ENCODE assay signal across 8 mouse cellular contexts in the genomic region with DNA sequence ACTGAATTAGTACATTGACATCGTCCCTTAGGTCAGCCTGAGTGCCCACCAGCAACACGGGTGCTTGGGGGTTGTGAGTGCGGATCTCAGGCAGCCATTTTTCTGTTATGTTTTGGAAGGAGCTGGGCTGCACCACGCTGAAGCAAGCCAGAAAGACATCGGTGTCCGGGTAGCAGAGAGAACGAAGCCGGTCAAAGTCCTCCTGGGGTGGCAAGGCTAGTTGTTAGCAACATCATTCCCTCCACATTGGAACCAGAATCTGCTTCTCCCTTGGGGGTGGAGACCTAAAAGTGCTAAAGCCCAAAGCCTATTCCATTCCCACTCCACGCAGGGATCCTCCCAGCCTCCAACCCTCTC. TPM values are rescaled to one million over a fixed set of nuclear protein-coding genes. Genes with fewer than 3 reads are reported as not detected.
DNase-seq lines count a peak whose midpoint lies in the region; ATAC-seq and TF ChIP-seq lines count a peak whose summit lies in the region.

No protein-coding gene starts in this region.

- TF ChIP-seq POLR2A in heart, adult 2 months (IDR thresholded peaks at IDR 0.05; ENCODE audit: insufficient read depth, low read depth, low read length): no peak
- no peak for TF ChIP-seq POLR2A in cortical plate, adult 2 months (IDR thresholded peaks at IDR 0.05; ENCODE audit: extremely low read depth, insufficient read depth, low read length)

- H3K27me3 ChIP-seq in heart, embryonic 13.5 days (replicated peaks): peaks cover 43% of the 10 kb centered on the region
- peaks cover 2% of the 10 kb centered on the region for H3K27me3 ChIP-seq in heart, adult 2 months (ENCODE audit: control insufficient read depth, insufficient read depth, low read length)
- no peaks in the 10 kb centered on the region for H3K27me3 ChIP-seq in hindbrain, postnatal 0 days (ENCODE audit: insufficient read depth, low read length)
- peaks cover 2% of the 10 kb centered on the region for H3K27me3 ChIP-seq in midbrain, embryonic 11.5 days (ENCODE audit: control insufficient read depth, insufficient read depth, low read length)

- no peak for TF ChIP-seq CTCF in heart, adult 2 months (IDR thresholded peaks at IDR 0.05)
- TF ChIP-seq CTCF in cortical plate, adult 2 months (IDR thresholded peaks at IDR 0.05; ENCODE audit: extremely low read depth, insufficient read depth, low read length): no peak
- TF ChIP-seq CTCF in hindbrain, postnatal 0 days (IDR thresholded peaks at IDR 0.05; ENCODE audit: low read depth): no peak

- no peaks in the 10 kb centered on the region for H3K79me2 ChIP-seq in heart, adult 2 months (replicated peaks; ENCODE audit: control insufficient read depth, insufficient read depth, low read length)

- DNase-seq in heart, adult 2 months: no peak
- no peak for DNase-seq in hindbrain, postnatal 0 days (ENCODE audit: low spot score)
- DNase-seq in midbrain, embryonic 11.5 days (ENCODE audit: low spot score, missing footprints): no peak
- DNase-seq in right cerebral cortex, postnatal 36 days (ENCODE audit: low spot score in 2 of 2): no peak
- DNase-seq in left cerebral cortex, postnatal 36 days (ENCODE audit: low spot score in 2 of 2): no peak
- DNase-seq in thymus, postnatal 25 days: no peak

- no peak for ATAC-seq in heart, embryonic 13.5 days (ENCODE audit: extremely low read depth, insufficient number of reproducible peaks, low FRiP score, low TSS enrichment)
- ATAC-seq in hindbrain, postnatal 0 days: no peak
- no peak for ATAC-seq in midbrain, embryonic 11.5 days (ENCODE audit: low FRiP score)

- no peak overlapping the region for H3K27ac ChIP-seq in heart, embryonic 13.5 days (replicated peaks)
- no peak overlapping the region for H3K27ac ChIP-seq in heart, adult 2 months
- no peak overlapping the region for H3K27ac ChIP-seq in cortical plate, adult 2 months (ENCODE audit: insufficient read depth, low read length)
- H3K27ac ChIP-seq in hindbrain, postnatal 0 days: peak overlapping the region; percentile 67
- no peak overlapping the region for H3K27ac ChIP-seq in midbrain, embryonic 11.5 days (ENCODE audit: low read depth, low read length)

- peak overlapping the region; percentile 63 for H3K4me3 ChIP-seq in heart, embryonic 13.5 days
- no peak overlapping the region for H3K4me3 ChIP-seq in heart, adult 2 months
- H3K4me3 ChIP-seq in cortical plate, adult 2 months (ENCODE audit: insufficient read depth, low read length): peak overlapping the region; percentile 33
- H3K4me3 ChIP-seq in hindbrain, postnatal 0 days (ENCODE audit: low read length): peak overlapping the region; percentile 45
- H3K4me3 ChIP-seq in midbrain, embryonic 11.5 days (ENCODE audit: low read depth, low read length): peak overlapping the region; percentile 61

- TF ChIP-seq EP300 in heart, adult 2 months (IDR thresholded peaks at IDR 0.05; ENCODE audit: insufficient read depth, low read depth, low read length): no peak

- H3K36me3 ChIP-seq in heart, embryonic 13.5 days: no peaks in the 10 kb centered on the region
- H3K36me3 ChIP-seq in heart, adult 2 months (ENCODE audit: control insufficient read depth, insufficient read depth, low read length): no peaks in the 10 kb centered on the region
- H3K36me3 ChIP-seq in hindbrain, postnatal 0 days (ENCODE audit: insufficient read depth, low read length): no peaks in the 10 kb centered on the region
- H3K36me3 ChIP-seq in midbrain, embryonic 11.5 days (ENCODE audit: control insufficient read depth, insufficient read depth, low read length): no peaks in the 10 kb centered on the region

- 0 out of 2 replicates have a peak overlapping the region, but pooled peaks have one; percentile 75 for H3K9ac ChIP-seq in heart, embryonic 13.5 days
- H3K9ac ChIP-seq in heart, adult 2 months (ENCODE audit: low read depth, low read length): no peak overlapping the region
- peak overlapping the region; percentile 59; the same call in 1 of the 2 replicates for H3K9ac ChIP-seq in hindbrain, postnatal 0 days (replicated peaks; ENCODE audit: low read length)
- peak overlapping the region; percentile 68 for H3K9ac ChIP-seq in midbrain, embryonic 11.5 days (ENCODE audit: low read length)

- peak overlapping the region; percentile 99 for H3K4me2 ChIP-seq in heart, embryonic 13.5 days
- peak overlapping the region; percentile 65 for H3K4me2 ChIP-seq in hindbrain, postnatal 0 days (ENCODE audit: low read depth, low read length)
- peak overlapping the region; percentile 99 for H3K4me2 ChIP-seq in midbrain, embryonic 11.5 days

- WGBS in heart, embryonic 13.5 days: 47% methylated on average over 9 of the region's 9 CpGs
- WGBS in heart, adult 2 months: 73% methylated on average over 9 of the region's 9 CpGs
- 46% methylated on average over 9 of the region's 9 CpGs for WGBS in hindbrain, postnatal 0 days
- WGBS in midbrain, embryonic 11.5 days: 47% methylated on average over 9 of the region's 9 CpGs

- no peaks in the 10 kb centered on the region for H3K9me3 ChIP-seq in heart, embryonic 13.5 days
- H3K9me3 ChIP-seq in hindbrain, postnatal 0 days (ENCODE audit: low read length): no peaks in the 10 kb centered on the region
- H3K9me3 ChIP-seq in midbrain, embryonic 11.5 days (ENCODE audit: control insufficient read depth, low read length): no peaks in the 10 kb centered on the region

- H3K4me1 ChIP-seq in heart, embryonic 13.5 days: peaks cover 10% of the 10 kb centered on the region
- H3K4me1 ChIP-seq in heart, adult 2 months (ENCODE audit: control insufficient read depth, insufficient read depth, low read length): no peaks in the 10 kb centered on the region
- H3K4me1 ChIP-seq in cortical plate, adult 2 months (ENCODE audit: control insufficient read depth, insufficient read depth, low read length): no peaks in the 10 kb centered on the region
- H3K4me1 ChIP-seq in hindbrain, postnatal 0 days (ENCODE audit: insufficient read depth, low read length): 0 out of 2 replicates have a peak, but pooled peaks cover 3% of the 10 kb centered on the region
- H3K4me1 ChIP-seq in midbrain, embryonic 11.5 days (ENCODE audit: control insufficient read depth, insufficient read depth, low read length): peaks cover 5% of the 10 kb centered on the region; the same call in 1 of the 2 replicates

- intact Hi-C loops in heart, adult 2 months (cut with DNase I): no loop called here
- intact Hi-C loops in left cerebral cortex, postnatal 36 days (cut with DNase I): no loop called here

RNA-seq across cellular contexts. Expression of a gene that starts 0.8 kb away (rescaled TPM):
- 0.14 and 0.60 TPM in 2 replicates for polyA plus RNA-seq in heart, embryonic 13.5 days (2015; fragmentation: Nextera tagmentation; extraction: Ambion mirVana)
- total RNA-seq in heart, adult 2 months (2021): not detected
- 0.12 TPM in 1 of 2 replicates, not detected in the other for polyA plus RNA-seq in heart, adult 2 months (2012; rRNA removed)
- polyA plus RNA-seq in cortical plate, adult 2 months (2012; rRNA removed): 8.3 and 8.6 TPM in 2 replicates
- 28.3 and 28.4 TPM in 2 replicates for total RNA-seq in hindbrain, postnatal 0 days (2014; rRNA removed)
- 31.8 and 32.6 TPM in 2 replicates for polyA plus RNA-seq in hindbrain, postnatal 0 days (2015; fragmentation: Nextera tagmentation; extraction: Ambion mirVana)
- polyA plus RNA-seq in midbrain, embryonic 11.5 days (2014; fragmentation: Nextera tagmentation; extraction: Ambion mirVana): 1.3 and 2.6 TPM in 2 replicates
- total RNA-seq in left cerebral cortex, postnatal 36 days (2021): 10 to 100 TPM in 1 of 2 experiments, 1 to 10 TPM in 1; 7.9 to 10.9 TPM

RNA-seq across cellular contexts. Expression of a gene that starts 18.3 kb away (rescaled TPM):
- 11.9 and 13.1 TPM in 2 replicates for polyA plus RNA-seq in heart, embryonic 13.5 days (2015; fragmentation: Nextera tagmentation; extraction: Ambion mirVana)
- 10 to 100 TPM; 12.2 TPM for total RNA-seq in heart, adult 2 months (2021)
- polyA plus RNA-seq in heart, adult 2 months (2012; rRNA removed): 10.2 and 12.6 TPM in 2 replicates
- 32.2 and 33.0 TPM in 2 replicates for polyA plus RNA-seq in cortical plate, adult 2 months (2012; rRNA removed)
- 32.7 and 34.0 TPM in 2 replicates for total RNA-seq in hindbrain, postnatal 0 days (2014; rRNA removed)
- polyA plus RNA-seq in hindbrain, postnatal 0 days (2015; fragmentation: Nextera tagmentation; extraction: Ambion mirVana): 18.3 and 20.5 TPM in 2 replicates
- polyA plus RNA-seq in midbrain, embryonic 11.5 days (2014; fragmentation: Nextera tagmentation; extraction: Ambion mirVana): 9.8 and 10.0 TPM in 2 replicates
- 10 to 100 TPM; 47.7 to 50.1 TPM for total RNA-seq in left cerebral cortex, postnatal 36 days (2021)

RNA-seq across cellular contexts. Expression of a gene that starts 33.1 kb away (rescaled TPM):
- 0.96 and 1.0 TPM in 2 replicates for polyA plus RNA-seq in heart, embryonic 13.5 days (2015; fragmentation: Nextera tagmentation; extraction: Ambion mirVana)
- not detected for total RNA-seq in heart, adult 2 months (2021)
- 0.32 and 1.1 TPM in 2 replicates for polyA plus RNA-seq in heart, adult 2 months (2012; rRNA removed)
- 1.8 and 2.6 TPM in 2 replicates for polyA plus RNA-seq in cortical plate, adult 2 months (2012; rRNA removed)
- total RNA-seq in hindbrain, postnatal 0 days (2014; rRNA removed): 3.0 and 3.7 TPM in 2 replicates
- 1.1 and 1.2 TPM in 2 replicates for polyA plus RNA-seq in hindbrain, postnatal 0 days (2015; fragmentation: Nextera tagmentation; extraction: Ambion mirVana)
- 1.1 and 1.2 TPM in 2 replicates for polyA plus RNA-seq in midbrain, embryonic 11.5 days (2014; fragmentation: Nextera tagmentation; extraction: Ambion mirVana)
- 1 to 10 TPM in 1 of 2 experiments, under 1 TPM in 1; 0.76 to 1.3 TPM for total RNA-seq in left cerebral cortex, postnatal 36 days (2021)

RNA-seq across cellular contexts. Expression of a gene that starts 40.6 kb away (rescaled TPM):
- not detected in 2 replicates for polyA plus RNA-seq in heart, embryonic 13.5 days (2015; fragmentation: Nextera tagmentation; extraction: Ambion mirVana)
- not detected for total RNA-seq in heart, adult 2 months (2021)
- not detected in 2 replicates for polyA plus RNA-seq in heart, adult 2 months (2012; rRNA removed)
- not detected in 2 replicates for polyA plus RNA-seq in cortical plate, adult 2 months (2012; rRNA removed)
- total RNA-seq in hindbrain, postnatal 0 days (2014; rRNA removed): not detected in 2 replicates
- not detected in 2 replicates for polyA plus RNA-seq in hindbrain, postnatal 0 days (2015; fragmentation: Nextera tagmentation; extraction: Ambion mirVana)
- polyA plus RNA-seq in midbrain, embryonic 11.5 days (2014; fragmentation: Nextera tagmentation; extraction: Ambion mirVana): 0.21 TPM in 1 of 2 replicates, not detected in the other
- total RNA-seq in left cerebral cortex, postnatal 36 days (2021): not detected

RNA-seq across cellular contexts. Expression of a gene that starts 55.3 kb away (rescaled TPM):
- polyA plus RNA-seq in heart, embryonic 13.5 days (2015; fragmentation: Nextera tagmentation; extraction: Ambion mirVana): 7.7 and 8.7 TPM in 2 replicates
- total RNA-seq in heart, adult 2 months (2021): 10 to 100 TPM; 13.7 to 15.8 TPM
- 22.0 and 35.8 TPM in 2 replicates for polyA plus RNA-seq in heart, adult 2 months (2012; rRNA removed)
- polyA plus RNA-seq in cortical plate, adult 2 months (2012; rRNA removed): 2.9 and 3.3 TPM in 2 replicates
- 4.2 and 4.3 TPM in 2 replicates for total RNA-seq in hindbrain, postnatal 0 days (2014; rRNA removed)
- polyA plus RNA-seq in hindbrain, postnatal 0 days (2015; fragmentation: Nextera tagmentation; extraction: Ambion mirVana): 2.4 and 2.6 TPM in 2 replicates
- 3.1 and 4.0 TPM in 2 replicates for polyA plus RNA-seq in midbrain, embryonic 11.5 days (2014; fragmentation: Nextera tagmentation; extraction: Ambion mirVana)
- total RNA-seq in left cerebral cortex, postnatal 36 days (2021): 1 to 10 TPM; 3.2 to 3.8 TPM
